Mouse (Mus musculus): ENCODE measurements around the gene Cacng2. TPM values are rescaled to one million over a fixed set of nuclear protein-coding genes. Genes with fewer than 3 reads are reported as not detected.

The Cacng2 gene
- total RNA-seq (2021), result 10 to 100 TPM; 36.0 to 36.7 TPM

- intact Hi-C loops (cut with DNase I), result loop anchor here (2.0 kb wide), 1 partner anchor 53 kb away; no protein-coding TSS in a partner anchor
- DNase-seq, result peak; percentile 94
These were observed at the start of gene Cacng2 for GRCm38 (mm10) chr15:78119704-78120103. Cacng2 (minus strand) TSS chr15:78120028.

- intact Hi-C loops (cut with DNase I), result no loop called here
- no peak for DNase-seq
These were observed 49.7 kb upstream of the Cacng2 start for GRCm38 (mm10) chr15:78169566-78169965.

- intact Hi-C loops (cut with DNase I), result no loop called here
- DNase-seq, result no peak
These were observed 45.5 kb upstream of the Cacng2 start for GRCm38 (mm10) chr15:78165292-78165691.

GRCm38 (mm10) chr15:78164466-78164865 lies 44.6 kb upstream of the Cacng2 start:
- intact Hi-C loops (cut with DNase I), result no loop called here
- DNase-seq, result no peak

GRCm38 (mm10) chr15:78161946-78162345 lies 42.1 kb upstream of the Cacng2 start:
- no peak for DNase-seq
- intact Hi-C loops (cut with DNase I), result no loop called here

GRCm38 (mm10) chr15:78158335-78158734 lies 38.5 kb upstream of the Cacng2 start:
- intact Hi-C loops (cut with DNase I), result no loop called here
- peak; percentile 45 for DNase-seq

- no peak for DNase-seq
These were observed 38.0 kb upstream of the Cacng2 start for GRCm38 (mm10) chr15:78157824-78158223.

GRCm38 (mm10) chr15:78157330-78157729 lies 37.5 kb upstream of the Cacng2 start:
- intact Hi-C loops (cut with DNase I), result no loop called here
- DNase-seq, result no peak

More at GRCm38 (mm10) chr15:78157824-78158223, 38.0 kb upstream of the Cacng2 start:
- intact Hi-C loops (cut with DNase I), result no loop called here

- intact Hi-C loops (cut with DNase I), result no loop called here
- no peak for DNase-seq
These were observed 35.6 kb upstream of the Cacng2 start for GRCm38 (mm10) chr15:78155421-78155820.

GRCm38 (mm10) chr15:78153045-78153775 lies 33.4 kb upstream of the Cacng2 start:
- DNase-seq, result no peak
- intact Hi-C loops (cut with DNase I), result no loop called here

GRCm38 (mm10) chr15:78148565-78148964 lies 28.7 kb upstream of the Cacng2 start:
- intact Hi-C loops (cut with DNase I), result no loop called here
- DNase-seq, result no peak

GRCm38 (mm10) chr15:78140226-78140625 lies 20.4 kb upstream of the Cacng2 start:
- DNase-seq, result no peak
- intact Hi-C loops (cut with DNase I), result no loop called here

- no peak for DNase-seq
- intact Hi-C loops (cut with DNase I), result no loop called here
These were observed 14.8 kb upstream of the Cacng2 start for GRCm38 (mm10) chr15:78134606-78135005.

- intact Hi-C loops (cut with DNase I), result no loop called here
- DNase-seq, result no peak
These were observed 13.6 kb upstream of the Cacng2 start for GRCm38 (mm10) chr15:78133389-78133788.

- DNase-seq, result no peak
- intact Hi-C loops (cut with DNase I), result loop anchor here (2.0 kb wide), 1 partner anchor 54 kb away; no protein-coding TSS in a partner anchor
These were observed 580 bp downstream of the Cacng2 start for GRCm38 (mm10) chr15:78119248-78119647.

- peak; percentile 60 for DNase-seq
- intact Hi-C loops (cut with DNase I), result loop anchor here (2.0 kb wide), 1 partner anchor 54 kb away; no protein-coding TSS in a partner anchor
These were observed 1.4 kb downstream of the Cacng2 start for GRCm38 (mm10) chr15:78118275-78118995.

GRCm38 (mm10) chr15:78117731-78118130 lies 2.1 kb downstream of the Cacng2 start:
- intact Hi-C loops (cut with DNase I), result loop anchor here (2.0 kb wide), 1 partner anchor 55 kb away; no protein-coding TSS in a partner anchor
- no peak for DNase-seq

- intact Hi-C loops (cut with DNase I), result no loop called here
- no peak for DNase-seq
These were observed 2.9 kb downstream of the Cacng2 start for GRCm38 (mm10) chr15:78116936-78117335.

GRCm38 (mm10) chr15:78116244-78116643 lies 3.6 kb downstream of the Cacng2 start:
- intact Hi-C loops (cut with DNase I), result no loop called here
- DNase-seq, result peak; percentile 77

- peak; percentile 79 for DNase-seq
- intact Hi-C loops (cut with DNase I), result no loop called here
These were observed 20.3 kb downstream of the Cacng2 start for GRCm38 (mm10) chr15:78099516-78099915.

GRCm38 (mm10) chr15:78096004-78096403 lies 23.8 kb downstream of the Cacng2 start:
- DNase-seq, result peak; percentile 48
- intact Hi-C loops (cut with DNase I), result no loop called here

- no peak for DNase-seq
- intact Hi-C loops (cut with DNase I), result no loop called here
These were observed 26.2 kb downstream of the Cacng2 start for GRCm38 (mm10) chr15:78093597-78093996.
